Mouse (Mus musculus): ENCODE results near the gene Flot1.

Gene Flot1

DNA sequence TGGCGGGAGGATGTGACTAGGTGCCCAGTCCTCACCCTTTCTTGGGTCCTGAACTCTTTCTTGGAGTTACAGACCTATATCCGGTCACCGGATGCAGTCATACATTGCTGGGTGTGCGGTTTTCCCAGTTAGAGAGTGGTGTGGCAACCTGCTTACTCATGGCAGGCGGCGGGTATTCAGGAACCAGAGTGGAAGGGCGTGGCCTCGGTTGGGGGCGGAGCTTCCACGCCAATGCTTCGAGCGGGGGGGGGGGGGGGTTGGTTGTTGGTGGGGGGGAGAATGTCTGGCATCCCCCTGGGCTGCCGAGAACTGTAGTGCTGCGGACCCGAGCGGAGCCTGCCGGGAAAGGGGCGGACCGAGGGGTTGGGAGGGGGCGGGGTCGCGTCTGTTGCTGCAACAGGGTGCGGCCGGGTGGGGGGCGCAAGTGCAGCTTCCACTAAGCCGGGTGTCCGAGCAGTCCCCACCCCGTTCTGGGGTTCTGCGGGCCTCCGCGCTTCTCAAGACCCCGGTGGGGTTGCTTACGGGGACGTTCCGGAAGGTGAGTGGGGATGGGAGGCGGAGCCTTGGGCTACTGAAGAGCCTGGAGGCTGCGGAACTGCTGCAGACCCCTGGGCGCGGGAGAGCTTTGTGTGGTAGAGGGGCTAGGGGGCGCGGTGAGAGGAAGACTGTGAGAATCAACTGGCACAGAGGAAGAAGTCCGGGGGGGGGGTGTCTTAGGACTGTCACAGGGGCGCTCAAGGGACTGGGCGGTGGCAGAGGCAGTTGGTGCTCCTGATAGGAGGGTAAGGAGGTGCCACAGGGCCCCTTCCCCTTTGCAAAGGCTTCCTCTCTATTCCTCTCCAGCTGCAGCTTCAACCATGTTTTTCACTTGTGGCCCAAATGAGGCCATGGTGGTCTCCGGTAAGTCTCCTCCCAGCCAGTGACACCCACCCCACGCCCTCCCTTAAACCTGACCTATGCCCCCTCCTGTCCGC, at the start of gene Flot1:
Flot1 (plus strand) TSS at position 267 of the 974 bp plus-strand sequence.
- peaks cover 15% of the 10 kb centered on the region for H3K27me3 ChIP-seq (ENCODE audit: insufficient read depth, low read length)
- H3K36me3 ChIP-seq (ENCODE audit: insufficient read depth, low read length), result peaks cover 35% of the 10 kb centered on the region
- TF ChIP-seq CTCF (conservative IDR thresholded peaks at IDR 0.05; ENCODE audit: low read length) (no peak), POU5F1 (IDR thresholded peaks at IDR 0.05; ENCODE audit: borderline replicate concordance, low read length) (no peak), NANOG (IDR thresholded peaks at IDR 0.05; ENCODE audit: borderline replicate concordance, low read length) (no peak)
- H3K4me1 ChIP-seq (replicated peaks; ENCODE audit: low read depth, low read length), result peaks cover 37% of the 10 kb centered on the region
- H3K9me3 ChIP-seq (ENCODE audit: low read length), result no peaks in the 10 kb centered on the region
- H3K4me3 ChIP-seq (replicated peaks; ENCODE audit: low read length), result peak within 1 kb of the TSS; percentile 88

DNA sequence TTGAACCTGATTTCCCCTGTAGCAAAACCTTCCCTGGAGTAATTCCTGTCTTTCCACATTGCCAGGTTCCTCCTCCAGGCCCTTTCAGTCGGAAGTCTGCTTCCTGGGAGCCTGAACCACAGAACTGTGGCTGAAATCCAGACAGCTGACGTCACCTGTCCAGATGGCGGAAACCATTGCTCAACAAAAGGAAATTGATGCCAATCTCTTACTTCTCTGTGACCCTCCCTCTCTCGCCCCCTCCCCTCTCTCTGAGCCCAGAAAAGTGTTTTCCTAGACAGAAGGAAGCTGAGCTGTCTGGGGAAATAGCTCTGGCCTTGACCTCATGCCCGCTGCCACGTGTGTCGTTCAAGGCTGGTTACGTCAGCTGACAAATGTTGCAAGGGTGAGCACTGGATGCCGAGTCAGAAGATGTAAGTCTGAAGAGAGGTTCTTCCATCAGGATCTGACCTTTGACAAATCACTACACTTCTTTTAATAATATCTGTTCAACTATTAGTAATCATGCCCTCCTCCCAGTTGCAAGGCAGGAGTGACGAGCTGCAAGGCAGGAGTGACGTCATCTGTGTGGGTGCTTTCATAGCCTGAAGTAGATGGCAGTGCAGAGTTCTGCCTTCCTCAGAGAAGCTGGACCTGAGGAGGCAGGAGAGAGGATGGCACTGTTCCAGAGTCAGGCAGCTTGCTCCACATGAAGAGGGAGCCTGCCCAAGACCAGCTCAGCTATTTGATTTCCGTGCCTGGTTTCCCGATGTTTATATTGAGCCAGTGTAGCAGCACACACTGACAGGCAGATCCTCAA, 46.0 kb upstream of the Flot1 start:
- no peaks in the 10 kb centered on the region for H3K36me3 ChIP-seq (ENCODE audit: insufficient read depth, low read length)

DNA sequence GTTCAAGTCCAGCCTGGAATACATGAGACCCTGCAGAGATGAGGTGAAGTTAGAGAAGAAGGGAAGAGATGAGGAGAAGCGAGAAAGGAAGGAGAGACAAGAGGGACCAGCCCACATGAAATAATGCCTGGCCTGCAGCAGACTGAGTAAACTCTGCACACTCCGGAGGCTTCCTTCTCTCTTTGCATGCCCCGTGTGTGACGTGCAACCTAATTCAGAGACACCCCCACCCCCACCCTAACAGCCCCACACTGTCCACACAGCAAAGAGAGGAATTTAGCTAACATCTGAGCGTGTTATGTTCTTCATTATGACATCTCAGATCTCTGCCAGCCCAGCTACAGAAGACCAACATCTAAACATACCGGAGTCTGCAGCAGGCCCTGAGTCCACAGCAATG, 44.1 kb upstream of the Flot1 start:
- Histone ChIP-seq H3K4me3 (replicated peaks; ENCODE audit: low read length) (no peak overlapping the region), H3K36me3 (ENCODE audit: insufficient read depth, low read length) (no peaks in the 10 kb centered on the region), H3K9me3 (ENCODE audit: low read length) (no peaks in the 10 kb centered on the region), H3K4me1 (replicated peaks; ENCODE audit: low read depth, low read length) (peaks cover 16% of the 10 kb centered on the region; the same call in 1 of the 2 replicates), H3K27me3 (ENCODE audit: insufficient read depth, low read length) (peaks cover 3% of the 10 kb centered on the region; the same call in 1 of the 2 replicates)
- TF ChIP-seq NANOG (IDR thresholded peaks at IDR 0.05; ENCODE audit: borderline replicate concordance, low read length), result no peak
- no peak for TF ChIP-seq POU5F1 (IDR thresholded peaks at IDR 0.05; ENCODE audit: borderline replicate concordance, low read length)
- no peak for TF ChIP-seq CTCF (conservative IDR thresholded peaks at IDR 0.05; ENCODE audit: low read length)

More for the DNA sequence above, 46.0 kb upstream of the Flot1 start:
- Histone ChIP-seq H3K4me3 (replicated peaks; ENCODE audit: low read length) (no peak overlapping the region), H3K9me3 (ENCODE audit: low read length) (no peaks in the 10 kb centered on the region), H3K27me3 (ENCODE audit: insufficient read depth, low read length) (peaks cover 3% of the 10 kb centered on the region; the same call in 1 of the 2 replicates), H3K4me1 (replicated peaks; ENCODE audit: low read depth, low read length) (peaks cover 19% of the 10 kb centered on the region; the same call in 1 of the 2 replicates)
- TF ChIP-seq POU5F1 (IDR thresholded peaks at IDR 0.05; ENCODE audit: borderline replicate concordance, low read length), result no peak
- no peak for TF ChIP-seq NANOG (IDR thresholded peaks at IDR 0.05; ENCODE audit: borderline replicate concordance, low read length)
- TF ChIP-seq CTCF (conservative IDR thresholded peaks at IDR 0.05; ENCODE audit: low read length), result no peak

DNA sequence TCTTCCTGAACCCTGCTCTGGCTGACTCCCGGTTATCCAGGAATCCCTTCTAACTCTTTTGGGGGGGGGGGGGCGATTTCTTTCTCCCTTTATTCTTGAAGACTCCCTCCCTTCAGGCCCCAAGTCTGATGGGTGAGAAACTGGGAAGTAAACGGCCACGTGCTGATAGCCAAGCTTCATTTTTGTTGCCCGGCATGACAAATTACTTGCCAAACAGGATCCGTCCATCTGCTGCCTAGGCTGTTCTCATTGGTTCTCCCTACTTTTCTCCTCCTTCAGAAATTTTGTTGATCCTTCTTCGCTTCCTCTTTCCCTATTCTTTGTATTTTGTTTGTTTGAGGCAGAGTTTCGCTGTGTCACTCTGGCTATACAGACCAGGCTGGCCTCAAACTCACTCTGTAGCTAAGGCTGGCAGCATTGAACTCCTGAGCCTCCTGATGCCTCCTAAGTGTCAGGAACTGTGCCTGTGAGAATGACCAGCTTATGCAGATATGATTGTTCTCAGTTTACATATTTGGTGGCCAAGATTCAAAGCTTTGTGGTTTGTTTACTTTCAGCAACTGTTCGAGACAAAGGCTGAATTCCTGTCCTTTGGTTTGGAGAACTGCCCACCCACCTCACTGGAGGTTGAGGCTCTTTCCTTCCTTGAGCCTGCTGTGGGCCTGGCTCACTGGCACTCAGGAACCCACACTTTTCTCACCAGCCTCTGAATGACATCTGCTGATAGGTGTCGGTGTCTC, 43.4 kb upstream of the Flot1 start:
- no peaks in the 10 kb centered on the region for H3K9me3 ChIP-seq (ENCODE audit: low read length)
- peaks cover 3% of the 10 kb centered on the region; the same call in 1 of the 2 replicates for H3K27me3 ChIP-seq (ENCODE audit: insufficient read depth, low read length)
- TF ChIP-seq CTCF (conservative IDR thresholded peaks at IDR 0.05; ENCODE audit: low read length), result no peak
- no peak for TF ChIP-seq NANOG (IDR thresholded peaks at IDR 0.05; ENCODE audit: borderline replicate concordance, low read length)
- TF ChIP-seq POU5F1 (IDR thresholded peaks at IDR 0.05; ENCODE audit: borderline replicate concordance, low read length), result no peak
- no peaks in the 10 kb centered on the region for H3K36me3 ChIP-seq (ENCODE audit: insufficient read depth, low read length)
- H3K4me3 ChIP-seq (replicated peaks; ENCODE audit: low read length), result no peak overlapping the region
- H3K4me1 ChIP-seq (replicated peaks; ENCODE audit: low read depth, low read length), result peaks cover 10% of the 10 kb centered on the region; the same call in 1 of the 2 replicates

DNA sequence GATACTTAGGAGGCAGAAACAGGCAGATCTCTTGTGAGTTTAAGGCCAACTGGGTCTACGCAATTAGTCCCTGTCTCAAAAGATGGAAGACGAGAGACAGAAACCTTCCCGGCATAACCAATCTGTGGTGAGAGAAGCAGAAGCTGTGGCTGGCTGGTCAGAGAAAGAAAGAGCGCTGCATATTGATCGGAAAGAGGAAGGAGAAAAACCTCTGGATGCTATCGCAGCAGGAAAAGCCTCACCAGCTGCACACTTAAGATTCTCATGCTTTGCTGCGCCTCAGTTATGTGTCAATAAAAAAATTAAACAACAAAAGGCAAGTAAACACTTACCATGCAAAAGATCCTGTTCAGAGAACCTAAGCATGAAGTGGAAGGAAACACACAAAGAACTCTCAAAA, 42.7 kb upstream of the Flot1 start:
- Histone ChIP-seq H3K27me3 (ENCODE audit: insufficient read depth, low read length) (peaks cover 3% of the 10 kb centered on the region; the same call in 1 of the 2 replicates), H3K4me1 (replicated peaks; ENCODE audit: low read depth, low read length) (peaks cover 10% of the 10 kb centered on the region; the same call in 1 of the 2 replicates), H3K4me3 (replicated peaks; ENCODE audit: low read length) (no peak overlapping the region), H3K36me3 (ENCODE audit: insufficient read depth, low read length) (no peaks in the 10 kb centered on the region), H3K9me3 (ENCODE audit: low read length) (no peaks in the 10 kb centered on the region)
- TF ChIP-seq POU5F1 (IDR thresholded peaks at IDR 0.05; ENCODE audit: borderline replicate concordance, low read length) (no peak), NANOG (IDR thresholded peaks at IDR 0.05; ENCODE audit: borderline replicate concordance, low read length) (no peak), CTCF (conservative IDR thresholded peaks at IDR 0.05; ENCODE audit: low read length) (no peak)

DNA sequence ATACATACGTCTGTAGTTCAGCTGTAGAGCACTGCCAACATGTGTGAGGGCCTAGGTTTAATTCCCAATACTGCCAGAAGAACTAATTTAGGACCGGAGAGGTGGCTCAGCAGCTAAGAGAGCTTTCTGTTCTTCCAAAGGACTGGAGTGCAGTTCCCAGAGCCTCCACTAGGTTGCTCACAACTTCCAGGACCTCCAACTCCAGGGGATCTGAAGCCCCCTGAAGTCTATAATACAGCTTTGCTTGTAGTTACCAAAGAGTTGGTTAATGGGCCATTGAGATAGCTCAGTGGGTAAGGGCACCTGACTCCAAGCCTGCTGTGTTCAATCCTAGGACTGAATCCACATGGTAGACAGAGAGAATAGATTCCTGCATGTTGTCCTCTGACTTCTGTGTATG, 40.6 kb upstream of the Flot1 start:
- no peaks in the 10 kb centered on the region for H3K9me3 ChIP-seq (ENCODE audit: low read length)
- H3K27me3 ChIP-seq (ENCODE audit: insufficient read depth, low read length), result peaks cover 3% of the 10 kb centered on the region; the same call in 1 of the 2 replicates
- H3K4me3 ChIP-seq (replicated peaks; ENCODE audit: low read length), result no peak overlapping the region
- H3K36me3 ChIP-seq (ENCODE audit: insufficient read depth, low read length), result no peaks in the 10 kb centered on the region
- TF ChIP-seq POU5F1 (IDR thresholded peaks at IDR 0.05; ENCODE audit: borderline replicate concordance, low read length) (no peak), NANOG (IDR thresholded peaks at IDR 0.05; ENCODE audit: borderline replicate concordance, low read length) (peak; percentile 56; the same call in 1 of the 2 replicates), CTCF (conservative IDR thresholded peaks at IDR 0.05; ENCODE audit: low read length) (peak; percentile 83)
- H3K4me1 ChIP-seq (replicated peaks; ENCODE audit: low read depth, low read length), result no peaks in the 10 kb centered on the region; the same call in 1 of the 2 replicates

DNA sequence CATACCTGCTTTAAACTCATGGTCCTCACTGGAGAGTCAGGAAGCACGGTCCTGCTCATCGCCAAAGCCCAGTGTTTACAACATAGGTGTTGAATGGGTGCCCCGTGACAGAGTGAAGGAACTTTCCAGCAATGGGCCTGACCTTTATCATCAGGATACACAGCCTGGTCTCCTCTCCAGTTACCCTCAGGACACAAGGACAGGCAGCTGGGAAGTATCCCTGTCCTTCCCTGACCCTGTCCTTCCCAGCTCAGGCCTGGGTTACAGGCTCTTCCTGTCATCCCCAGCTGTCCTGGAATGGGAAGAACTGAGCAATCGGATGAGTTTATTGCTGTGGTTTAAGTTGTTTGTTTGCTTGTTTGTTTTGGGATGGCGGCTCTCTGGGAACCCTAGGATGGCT, 40.1 kb upstream of the Flot1 start:
- Histone ChIP-seq H3K4me1 (replicated peaks; ENCODE audit: low read depth, low read length) (no peaks in the 10 kb centered on the region), H3K27me3 (ENCODE audit: insufficient read depth, low read length) (peaks cover 3% of the 10 kb centered on the region; the same call in 1 of the 2 replicates), H3K9me3 (ENCODE audit: low read length) (no peaks in the 10 kb centered on the region), H3K36me3 (ENCODE audit: insufficient read depth, low read length) (no peaks in the 10 kb centered on the region), H3K4me3 (replicated peaks; ENCODE audit: low read length) (no peak overlapping the region)
- TF ChIP-seq POU5F1 (IDR thresholded peaks at IDR 0.05; ENCODE audit: borderline replicate concordance, low read length) (no peak), CTCF (conservative IDR thresholded peaks at IDR 0.05; ENCODE audit: low read length) (no peak), NANOG (IDR thresholded peaks at IDR 0.05; ENCODE audit: borderline replicate concordance, low read length) (no peak)

All from E14TG2a.4 (cell line).